Mouse (Mus musculus): Measurements from ENCODE around the gene Supt5. TPM values are rescaled to one million over a fixed set of nuclear protein-coding genes. Genes with fewer than 3 reads are reported as not detected.

Gene Supt5
- total RNA-seq, 2 experiments from 2014 or later = 113 to 114 TPM

DNA sequence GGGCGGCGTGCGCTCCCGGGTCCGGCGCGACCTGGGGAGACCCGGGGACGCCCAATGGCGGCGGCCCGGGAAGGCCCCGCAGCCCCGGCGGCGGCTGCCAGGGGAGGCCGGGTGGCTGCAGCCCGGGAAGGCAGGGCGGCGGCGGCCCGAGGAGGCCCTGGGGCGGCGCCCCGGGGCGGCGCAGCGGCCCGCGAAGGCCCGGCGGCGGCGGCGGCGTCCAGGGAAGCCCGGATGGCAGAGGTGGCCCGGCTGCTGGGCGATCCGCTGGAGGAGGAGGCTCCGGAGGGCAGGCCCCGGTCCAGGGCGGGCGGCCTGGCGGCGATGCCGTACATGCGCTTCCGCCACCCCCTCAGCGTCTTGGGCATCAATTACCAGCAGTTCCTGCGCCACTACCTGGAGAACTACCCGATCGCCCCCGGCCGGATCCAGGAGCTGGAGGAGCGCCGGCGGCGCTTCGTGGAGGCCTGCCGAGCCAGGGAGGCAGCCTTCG is 70.5 kb downstream of the Supt5 start:
- DNase-seq (ENCODE audit: low spot score in 2 of 2) = peak; percentile 51 to 53
- intact Hi-C loops (cut with DNase I) = loop anchor here (10.0 kb wide), 1 partner anchor 53 kb away; no protein-coding TSS in a partner anchor

DNA sequence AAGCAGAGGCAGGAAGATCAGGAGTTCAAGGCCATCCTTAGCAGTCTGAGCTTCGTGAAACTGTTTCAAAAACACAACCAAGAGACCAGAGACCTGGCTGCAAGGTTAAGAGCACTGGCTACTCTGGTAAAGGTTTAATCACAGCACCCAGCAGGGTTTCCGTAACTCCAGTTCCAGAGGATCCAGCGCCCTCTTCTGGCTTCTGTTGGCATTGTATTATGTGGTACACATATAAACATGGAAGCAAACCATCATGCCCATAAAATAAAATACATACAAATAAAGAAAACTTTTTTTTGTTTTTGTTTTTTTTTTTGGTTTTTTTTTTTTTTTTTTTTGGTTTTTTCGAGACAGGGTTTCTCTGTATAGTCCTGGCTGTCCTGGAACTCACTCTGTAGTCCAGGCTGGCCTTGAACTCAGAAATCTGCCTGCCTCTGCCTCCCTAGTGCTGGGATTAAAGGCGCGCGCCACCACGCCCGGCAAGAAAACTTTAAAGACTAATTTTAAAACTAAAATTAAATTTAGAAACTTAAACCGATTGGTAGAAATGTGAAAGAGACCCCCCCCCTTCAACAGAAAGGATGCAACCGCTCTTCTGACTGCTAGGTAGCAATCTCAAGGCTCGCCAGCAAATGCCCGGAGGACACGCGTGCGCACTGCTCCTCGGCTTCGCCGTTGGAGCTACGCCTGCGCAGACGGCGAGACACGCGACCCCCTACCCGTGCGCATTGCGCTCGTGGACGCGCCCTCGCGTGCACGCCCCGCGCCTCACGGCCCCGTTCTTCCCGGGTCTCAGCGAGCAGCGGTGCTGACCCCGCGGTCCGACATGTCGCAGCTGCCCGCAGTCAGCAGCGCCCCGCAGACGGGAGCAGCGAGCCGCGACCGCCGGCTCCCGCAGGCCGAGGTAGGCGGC is 71.2 kb downstream of the Supt5 start, which contains the start of gene Eid2:
TSS of gene Eid2 (plus strand) at position 753 of the 913 bp plus-strand sequence.
- intact Hi-C loops (cut with DNase I) = loop anchor here (10.0 kb wide), 1 partner anchor 53 kb away; no protein-coding TSS in a partner anchor
- DNase-seq (ENCODE audit: low spot score in 2 of 2) = peak; percentile 92 to 94

DNA sequence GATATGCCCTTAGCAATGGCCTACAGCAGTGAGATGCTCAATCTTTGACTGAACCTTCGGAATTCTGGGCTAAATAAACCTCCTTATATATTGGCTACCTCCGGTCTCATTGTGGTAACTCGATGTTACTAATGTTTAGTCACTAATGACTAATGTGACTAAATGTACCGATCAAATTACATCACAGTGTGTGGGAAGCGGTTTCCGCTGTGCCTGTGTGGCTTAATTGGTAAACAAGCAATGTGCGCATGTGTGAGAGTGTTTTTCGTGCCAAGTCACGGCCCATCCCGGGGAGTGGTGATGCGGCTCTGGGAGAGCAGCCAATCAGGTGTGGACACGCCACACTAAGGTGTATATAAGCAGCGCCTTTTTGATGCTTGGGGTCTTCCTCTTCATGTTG is 73.2 kb downstream of the Supt5 start:
- no peak for DNase-seq (ENCODE audit: low spot score in 2 of 2)
- intact Hi-C loops (cut with DNase I) = loop anchor here (10.0 kb wide), 1 partner anchor 51 kb away; no protein-coding TSS in a partner anchor

Other genes with a start within 250 kb of the Supt5 start
- not detected for gene 9530053A07Rik, start 209.3 kb downstream of the Supt5 start, total RNA-seq (2021)
- gene Fbl, start 169.0 kb downstream of the Supt5 start, total RNA-seq (2021) = 10 to 100 TPM; 62.5 to 63.5 TPM
- gene Dyrk1b, start 159.3 kb downstream of the Supt5 start, total RNA-seq (2021) = 10 to 100 TPM; 40.5 to 42.3 TPM
- 10 to 100 TPM; 63.8 to 73.4 TPM for gene Eid2, start 70.9 kb downstream of the Supt5 start, total RNA-seq (2021)
- gene Eid2b, start 61.0 kb downstream of the Supt5 start, total RNA-seq (2021) = 10 to 100 TPM; 40.7 to 44.1 TPM
- gene Selenov, start 47.6 kb downstream of the Supt5 start, total RNA-seq (2021) = 1 to 10 TPM; 1.2 to 3.4 TPM
- 1 to 10 TPM; 2.2 to 2.6 TPM for gene Dll3, start 36.5 kb downstream of the Supt5 start, total RNA-seq (2021)
- 10 to 100 TPM; 39.9 to 42.8 TPM for gene Timm50, start 26.7 kb downstream of the Supt5 start, total RNA-seq (2021)
- 100 to 1,000 TPM; 481 to 507 TPM for gene Rps16, start 11.9 kb upstream of the Supt5 start, total RNA-seq (2021)
- 10 to 100 TPM; 10.1 to 10.3 TPM for gene Plekhg2, start 33.9 kb upstream of the Supt5 start, total RNA-seq (2021)
- gene Zfp36, start 41.5 kb upstream of the Supt5 start, total RNA-seq (2021) = 1 to 10 TPM; 1.5 to 3.3 TPM
- gene Med29, start 54.0 kb upstream of the Supt5 start, total RNA-seq (2021) = 10 to 100 TPM; 18.0 to 19.8 TPM
- 10 to 100 TPM; 59.9 to 60.0 TPM for gene Paf1, start 54.2 kb upstream of the Supt5 start, total RNA-seq (2021)
- 1 to 10 TPM; 2.6 to 3.3 TPM for gene Gmfg, start 98.7 kb upstream of the Supt5 start, total RNA-seq (2021)
- 10 to 100 TPM; 97.0 to 98.5 TPM for gene Lrfn1, start 113.2 kb upstream of the Supt5 start, total RNA-seq (2021)
- gene Ifnl2, start 171.7 kb upstream of the Supt5 start, total RNA-seq (2021) = not detected
- gene Ifnl3, start 184.1 kb upstream of the Supt5 start, total RNA-seq (2021) = not detected
- not detected for gene Sycn, start 202.1 kb upstream of the Supt5 start, total RNA-seq (2021)
- under 1 TPM; 0.36 to 0.53 TPM for gene Nccrp1, start 208.5 kb upstream of the Supt5 start, total RNA-seq (2021)

Measured in left cerebral cortex, postnatal 14 days (tissue).